Mouse (Mus musculus) erythroblast, adult 5-6 weeks (primary cell): Measurements from ENCODE around the gene Nxn. TPM values are rescaled to one million over a fixed set of nuclear protein-coding genes. Genes with fewer than 3 reads are reported as not detected.

Source experiments
- ATAC-seq: replicated peaks from 2 replicates; pipeline ENCODE4 v1.8.0; 2016; ENCODE audit warnings: moderate number of reproducible peaks, mild to moderate bottlenecking, moderate TSS enrichment, inconsistent platforms; ENCODE audit not compliant: poor library complexity, low FRiP score, severe bottlenecking
- total RNA-seq, 2 experiments: library from RNA; stranded (forward) in 1 of 2; stranded (reverse) in 1 of 2; fragments of 150-400 nt in 1 of 2; fragments of 200-764, 138-1000 nt in 1 of 2; gene quantifications; 2 replicates each; pipeline versions ENCODE4 v1.2.3 to v1.2.4; 2015 to 2017; ENCODE audit warnings: low replicate concordance in 2 of 2

Gene Nxn
- total RNA-seq (2015; ENCODE audit: low replicate concordance), result 5.0 and 9.0 TPM in 2 replicates
- 3.2 and 3.7 TPM in 2 replicates for total RNA-seq (2017; ENCODE audit: low replicate concordance)

- peak; percentile 97 for ATAC-seq
Observed at GRCm38 (mm10) chr11:76398798-76399586, at the start of gene Nxn. Gene Nxn (minus strand): TSS chr11:76399140.

GRCm38 (mm10) chr11:76446251-76446650 is 47.3 kb upstream of the Nxn start:
- no peak for ATAC-seq

GRCm38 (mm10) chr11:76445459-76445858 is 46.5 kb upstream of the Nxn start:
- ATAC-seq, result no peak

- ATAC-seq, result no peak
Observed at GRCm38 (mm10) chr11:76439666-76440065, 40.7 kb upstream of the Nxn start.

DNA sequence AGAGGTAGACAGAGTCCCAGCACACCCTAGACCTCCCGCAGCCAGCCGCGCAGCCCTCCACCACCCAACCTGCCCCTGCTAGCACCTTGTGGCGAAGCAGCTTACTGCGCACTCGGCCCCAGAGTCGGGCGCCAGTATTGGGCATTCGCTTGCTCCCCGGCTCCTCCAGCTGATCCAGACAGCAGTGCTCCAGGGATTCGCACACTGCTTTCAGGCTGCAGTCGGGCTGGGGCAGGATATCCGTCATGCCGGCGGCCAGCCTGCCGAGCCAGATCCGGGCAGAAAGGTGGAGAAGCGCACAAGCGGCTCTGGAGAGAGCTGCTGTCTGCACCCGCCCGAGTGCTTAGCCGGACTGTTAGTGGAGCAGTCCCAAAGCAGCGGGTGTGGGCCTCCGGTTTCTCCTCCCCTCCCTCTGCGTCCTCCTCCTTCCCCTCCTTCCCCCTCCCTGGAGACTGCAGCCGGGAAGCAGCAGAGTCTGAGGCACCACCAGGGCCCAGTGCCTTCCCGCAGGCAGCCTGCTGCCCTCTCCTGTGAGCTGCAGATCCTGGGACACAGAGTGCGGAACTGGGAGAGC is 38.0 kb upstream of the Nxn start:
- no peak for ATAC-seq

DNA sequence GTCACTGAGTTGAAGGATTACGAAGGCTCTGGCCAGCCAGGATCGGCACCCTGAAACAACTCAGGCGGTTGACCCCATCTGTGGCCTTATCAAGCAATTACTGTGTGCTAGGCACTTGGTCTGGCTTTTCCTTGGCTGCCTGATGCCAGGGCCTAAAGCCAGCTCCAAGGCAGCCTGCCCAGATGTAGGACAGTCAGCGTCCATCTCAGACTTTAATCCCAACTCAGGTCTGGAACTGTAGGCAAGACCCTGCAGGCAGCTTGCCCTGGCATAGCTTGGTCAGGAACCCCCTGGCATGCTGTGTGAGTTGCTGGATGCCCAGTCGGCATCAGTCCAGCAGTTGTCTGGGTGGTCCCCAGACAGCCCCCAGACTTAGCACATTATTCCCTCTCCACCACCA is 37.1 kb upstream of the Nxn start:
- ATAC-seq, result no peak

GRCm38 (mm10) chr11:76429966-76430631 is 31.2 kb upstream of the Nxn start:
- no peak for ATAC-seq

DNA sequence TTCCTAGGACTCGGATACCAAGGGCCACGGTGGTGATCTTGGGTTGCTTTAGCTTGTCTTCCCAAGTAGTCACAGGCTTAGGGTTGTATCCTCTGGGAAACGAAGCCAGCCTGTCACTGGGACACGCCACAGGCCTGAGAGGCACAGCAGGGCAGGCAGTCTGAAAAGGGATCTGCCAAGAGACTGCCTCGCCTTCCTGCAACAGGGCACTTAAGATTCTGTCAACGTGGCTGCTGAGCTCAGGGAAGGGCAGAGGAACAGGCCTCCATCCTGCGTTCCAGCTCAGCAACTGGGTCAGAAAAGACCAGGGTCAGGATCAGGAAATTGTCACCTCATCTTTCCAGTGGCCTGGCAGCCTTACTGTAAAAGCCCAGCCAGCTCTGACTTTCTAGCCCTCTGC is 30.6 kb upstream of the Nxn start:
- no peak for ATAC-seq

- no peak for ATAC-seq
Observed at GRCm38 (mm10) chr11:76429046-76429445, 30.1 kb upstream of the Nxn start.

DNA sequence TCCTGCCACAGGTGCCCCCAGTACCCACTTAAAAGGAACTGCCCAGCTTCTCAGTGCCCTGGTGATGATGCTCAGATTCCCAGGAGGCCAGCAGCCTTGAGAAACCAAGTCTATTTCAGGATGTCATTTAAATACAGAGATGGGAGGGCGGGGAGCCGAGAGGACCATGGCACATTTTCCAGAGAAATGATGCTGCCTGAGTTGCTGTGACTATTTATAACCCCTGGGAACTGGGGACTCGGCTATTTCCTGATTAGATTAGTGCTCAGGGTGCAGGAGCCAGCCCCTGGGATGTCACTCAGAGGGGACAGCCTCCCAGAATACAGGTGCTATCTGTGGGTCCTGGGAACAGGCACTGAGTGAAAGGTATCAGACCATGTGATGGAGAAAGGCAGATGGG is 28.8 kb upstream of the Nxn start:
- no peak for ATAC-seq

- ATAC-seq, result no peak
Observed at GRCm38 (mm10) chr11:76425749-76426148, 26.8 kb upstream of the Nxn start.

DNA sequence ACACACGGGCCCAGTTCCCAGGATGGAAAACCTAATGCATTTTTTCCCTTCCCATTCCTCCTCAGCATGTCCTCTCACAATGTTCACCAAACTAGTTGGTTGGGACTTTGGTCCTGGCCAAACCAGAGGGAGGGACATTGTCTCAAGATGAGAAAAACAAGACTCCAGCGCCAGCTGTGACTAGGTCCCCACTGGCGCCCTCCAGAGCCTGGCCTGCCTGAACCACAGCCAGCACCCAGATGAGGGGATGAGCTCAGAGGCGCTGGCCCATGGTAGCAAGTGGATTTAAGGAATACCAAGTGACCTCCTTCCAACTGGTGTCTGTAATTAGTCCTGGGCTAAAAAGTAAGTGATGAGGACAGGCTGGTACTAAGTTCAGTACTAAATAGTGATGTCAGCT is 22.0 kb upstream of the Nxn start:
- ATAC-seq, result no peak

DNA sequence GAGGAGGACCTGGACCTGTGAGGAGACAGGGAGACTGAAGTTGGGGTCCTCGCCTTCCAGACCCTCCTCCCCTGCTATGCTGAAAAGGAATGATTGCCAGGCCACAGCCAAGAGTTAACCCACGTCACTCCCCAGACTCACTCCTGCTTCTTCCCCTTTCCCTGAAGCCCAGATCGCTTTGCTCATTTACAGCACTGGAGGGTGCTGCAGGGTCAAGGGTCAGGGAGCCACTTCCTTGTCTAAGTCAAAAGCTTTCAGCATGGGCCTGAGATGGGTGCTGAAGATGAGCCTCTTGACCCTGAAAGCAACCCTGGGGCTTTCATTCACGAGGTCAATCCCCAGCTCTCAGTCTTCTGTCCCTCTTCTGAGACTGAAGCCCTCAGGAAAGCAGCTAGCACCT is 20.2 kb upstream of the Nxn start:
- ATAC-seq, result no peak

GRCm38 (mm10) chr11:76418423-76418822 is 19.5 kb upstream of the Nxn start:
- ATAC-seq, result no peak

GRCm38 (mm10) chr11:76415985-76416384 is 17.0 kb upstream of the Nxn start:
- ATAC-seq, result no peak

DNA sequence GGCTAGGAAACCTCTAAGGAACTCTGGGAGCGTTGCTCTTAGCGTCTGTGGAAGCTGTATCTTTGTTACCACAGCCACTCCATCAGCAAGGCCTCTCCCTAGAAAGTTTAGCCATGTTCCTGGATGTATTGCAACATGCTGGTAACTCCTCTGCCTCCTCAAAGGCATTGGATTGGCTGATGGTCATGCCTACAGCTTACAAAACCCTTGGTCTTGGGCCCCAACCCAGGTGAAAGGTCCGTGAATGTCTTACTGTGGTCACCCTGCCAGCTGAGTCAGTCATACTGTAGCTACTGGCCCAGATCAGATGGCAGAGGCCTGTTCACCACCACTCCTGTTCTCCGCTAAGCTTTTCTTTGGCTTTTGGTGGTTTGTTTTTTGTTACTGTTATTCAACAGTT is 16.1 kb upstream of the Nxn start:
- ATAC-seq, result no peak

DNA sequence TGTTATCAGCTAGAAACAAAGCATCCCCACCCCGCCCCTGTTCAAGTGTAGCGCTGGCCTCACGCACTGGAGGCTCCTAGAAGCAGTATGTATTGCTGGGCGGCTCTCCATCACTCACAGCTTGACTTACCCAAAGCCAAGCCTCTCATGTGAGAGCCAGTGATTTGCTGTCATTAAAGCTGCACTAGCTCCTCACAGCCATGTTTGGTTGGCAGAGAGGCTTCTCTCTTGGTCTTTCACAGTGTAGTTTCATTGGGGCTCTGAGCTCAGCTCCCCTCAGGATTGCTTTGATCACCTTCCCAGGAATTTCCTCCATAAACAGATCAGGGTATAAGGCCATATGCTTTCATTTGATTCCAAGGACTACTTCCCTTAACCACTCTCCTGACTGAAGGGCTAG is 14.3 kb upstream of the Nxn start:
- no peak for ATAC-seq

DNA sequence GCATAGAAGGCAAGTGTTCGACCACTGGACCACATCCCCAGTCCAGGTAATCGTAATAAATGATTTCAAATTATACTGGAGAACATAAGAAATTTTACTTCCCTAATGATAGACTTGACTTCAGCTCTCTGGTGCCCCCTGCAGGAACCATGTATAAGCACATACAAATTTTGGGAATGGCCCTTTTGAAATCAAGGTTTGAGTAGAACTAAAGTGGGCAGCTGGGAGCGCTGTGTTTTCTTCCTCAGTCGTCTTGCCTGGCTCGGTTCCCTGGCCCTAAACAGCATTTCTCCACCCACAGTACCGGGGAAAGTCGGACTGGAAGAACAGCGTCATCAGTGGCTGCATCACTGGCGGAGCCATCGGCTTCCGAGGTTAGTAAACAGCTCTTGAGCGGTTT is 11.9 kb upstream of the Nxn start:
- no peak for ATAC-seq

- peak; percentile 96 for ATAC-seq
Observed at GRCm38 (mm10) chr11:76406702-76407583, 8.0 kb upstream of the Nxn start, which contains the start of gene Timm22. Gene Timm22 (plus strand): TSS chr11:76406952.

DNA sequence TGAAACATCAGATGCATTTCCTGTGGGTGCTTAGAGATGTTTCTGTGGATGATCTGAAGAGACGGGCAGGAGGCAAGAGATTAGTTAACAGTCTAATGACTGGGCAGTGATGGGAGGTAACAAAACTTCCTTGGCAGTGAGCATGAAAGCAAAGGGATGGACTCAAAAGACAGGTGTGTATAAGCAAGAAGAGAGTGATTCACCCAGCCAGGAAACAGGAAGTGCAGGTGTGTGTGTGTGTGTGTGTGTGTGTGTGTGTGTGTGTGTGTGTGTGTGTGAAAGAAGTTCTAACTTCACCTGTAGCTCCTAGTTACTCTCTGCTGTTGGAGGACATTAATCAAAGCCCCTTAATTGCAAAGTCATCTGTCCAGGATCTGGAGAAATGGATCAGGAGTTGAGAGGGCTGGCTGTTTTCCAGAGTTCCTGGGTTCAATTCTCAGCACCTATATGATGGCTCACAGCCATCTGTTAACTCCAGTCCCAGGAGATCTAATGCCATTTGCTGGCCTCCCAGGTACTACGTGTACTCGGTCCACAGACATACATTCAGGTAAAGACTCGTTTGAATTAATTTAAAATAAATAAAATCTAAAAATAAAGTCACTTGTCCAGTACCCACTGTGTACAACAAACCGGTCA is 6.8 kb upstream of the Nxn start:
- no peak for ATAC-seq
